Mouse (Mus musculus) CD8-positive naive resting alpha-beta T cell, adult 2 months (primary cell): ENCODE measurements at regions not wholly inside any gene's neighbourhood (a gene's known extent, or its start where the extent isn't known, plus 50 kb on each side); places are given as distances from the start of the nearest gene placed in this dataset.

Source experiments
- DNase-seq, 2 experiments: peaks; one replicate each; pipeline ENCODE4 v3.0.0; 2022; ENCODE audit warnings: low read depth in 2 of 2, low spot score in 2 of 2

DNA sequence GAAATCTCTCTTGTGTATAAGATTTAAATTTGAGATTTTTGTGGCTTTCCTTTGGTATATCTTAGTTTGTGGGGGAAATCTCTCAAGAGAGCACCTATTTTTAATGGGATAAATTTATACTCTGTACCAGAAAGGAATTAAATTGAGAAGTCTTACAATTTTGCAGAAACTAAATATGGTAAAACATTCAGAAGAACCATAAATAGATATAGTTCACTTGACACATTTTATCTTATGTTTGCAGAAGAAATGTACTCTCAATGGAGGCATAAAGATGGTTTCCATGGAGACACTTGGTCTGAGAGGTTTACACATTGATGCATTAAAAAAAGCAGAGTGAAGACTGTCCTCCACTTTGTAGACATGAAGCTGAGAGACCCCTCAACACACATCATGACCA, 86.9 kb downstream of the Ndufa10 start:
- no peak for DNase-seq

GRCm38 (mm10) chr1:92384945-92385344, 88.7 kb downstream of the Ndufa10 start:
- DNase-seq, result no peak

DNA sequence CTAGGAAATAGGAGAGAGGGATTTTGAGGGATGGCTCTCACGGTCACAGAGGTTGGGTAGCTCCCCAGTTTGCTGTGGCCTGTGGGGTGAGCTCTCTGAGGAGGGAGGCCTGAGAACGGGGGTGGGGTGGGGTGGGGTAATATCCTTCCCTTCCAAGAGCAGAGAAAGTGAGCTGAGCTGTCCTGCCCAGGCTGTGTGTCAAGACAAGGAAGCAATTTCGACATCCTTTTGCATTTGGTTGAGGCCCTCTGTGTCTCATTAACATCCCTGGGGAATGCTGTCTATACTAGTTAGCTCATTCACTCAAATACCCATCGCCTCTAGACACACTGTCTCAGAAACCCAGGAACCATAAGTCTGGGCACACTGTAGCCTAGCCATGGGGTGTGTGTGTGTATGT, 89.9 kb downstream of the Ndufa10 start:
- DNase-seq, result no peak

- no peak for DNase-seq
Measured at GRCm38 (mm10) chr1:92379510-92379886, 94.2 kb downstream of the Ndufa10 start.

DNA sequence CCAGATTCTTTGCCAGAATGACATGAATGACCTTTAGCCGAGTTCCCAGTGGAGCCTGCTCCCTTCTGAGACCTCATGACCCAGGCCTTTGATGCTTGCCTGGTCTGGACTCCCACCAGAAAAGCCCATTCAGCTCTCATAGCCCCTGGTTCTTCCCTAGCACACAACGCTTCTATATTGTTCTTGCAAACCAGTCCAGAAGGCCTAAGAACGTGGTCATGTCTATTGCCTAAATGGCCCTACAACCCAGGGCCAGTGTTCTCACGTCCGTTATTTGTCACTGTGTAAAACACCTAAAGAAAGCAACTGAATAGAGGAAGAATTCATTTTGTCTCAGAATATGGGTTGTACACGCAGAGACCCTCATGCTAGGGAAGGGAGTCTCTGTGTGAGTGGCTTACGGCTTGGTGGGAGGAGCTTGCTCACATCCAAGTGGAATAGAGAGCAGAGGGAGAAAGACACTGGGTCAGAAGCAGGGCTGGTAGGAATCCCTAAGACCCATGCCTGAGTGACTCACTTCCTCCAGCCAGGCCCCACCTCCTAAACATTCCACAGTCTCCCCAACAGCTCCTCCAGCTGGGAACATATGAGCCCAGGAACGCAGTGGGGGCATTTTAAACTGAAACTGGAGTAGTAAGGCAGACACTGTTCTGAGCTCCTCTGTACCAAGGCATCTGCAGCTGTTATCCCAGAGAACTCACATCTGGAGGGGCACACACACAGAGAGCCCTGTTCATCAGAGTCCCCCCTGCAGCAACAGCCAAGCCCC, 94.7 kb downstream of the Ndufa10 start:
- DNase-seq, result no peak

DNA sequence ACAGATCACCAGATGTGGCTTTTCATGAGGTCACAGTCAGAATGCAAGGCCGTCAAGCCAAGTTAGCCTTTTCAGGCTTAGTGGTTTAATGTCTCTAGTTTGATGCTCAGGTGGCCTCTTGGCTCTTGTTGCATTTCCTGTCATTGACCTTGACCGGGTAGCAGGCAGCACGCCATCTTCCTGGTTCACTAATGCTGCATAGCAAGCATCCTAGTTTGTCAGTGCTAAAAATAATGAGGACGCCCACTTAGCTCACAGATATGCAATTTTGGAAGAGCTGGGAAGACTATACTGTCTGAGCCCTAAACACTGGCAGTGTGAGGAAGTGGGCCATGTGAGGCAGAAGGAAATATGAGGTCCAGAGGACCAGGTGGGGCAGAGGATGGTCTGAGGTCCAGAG, 97.2 kb downstream of the Ndufa10 start:
- no peak for DNase-seq

DNA sequence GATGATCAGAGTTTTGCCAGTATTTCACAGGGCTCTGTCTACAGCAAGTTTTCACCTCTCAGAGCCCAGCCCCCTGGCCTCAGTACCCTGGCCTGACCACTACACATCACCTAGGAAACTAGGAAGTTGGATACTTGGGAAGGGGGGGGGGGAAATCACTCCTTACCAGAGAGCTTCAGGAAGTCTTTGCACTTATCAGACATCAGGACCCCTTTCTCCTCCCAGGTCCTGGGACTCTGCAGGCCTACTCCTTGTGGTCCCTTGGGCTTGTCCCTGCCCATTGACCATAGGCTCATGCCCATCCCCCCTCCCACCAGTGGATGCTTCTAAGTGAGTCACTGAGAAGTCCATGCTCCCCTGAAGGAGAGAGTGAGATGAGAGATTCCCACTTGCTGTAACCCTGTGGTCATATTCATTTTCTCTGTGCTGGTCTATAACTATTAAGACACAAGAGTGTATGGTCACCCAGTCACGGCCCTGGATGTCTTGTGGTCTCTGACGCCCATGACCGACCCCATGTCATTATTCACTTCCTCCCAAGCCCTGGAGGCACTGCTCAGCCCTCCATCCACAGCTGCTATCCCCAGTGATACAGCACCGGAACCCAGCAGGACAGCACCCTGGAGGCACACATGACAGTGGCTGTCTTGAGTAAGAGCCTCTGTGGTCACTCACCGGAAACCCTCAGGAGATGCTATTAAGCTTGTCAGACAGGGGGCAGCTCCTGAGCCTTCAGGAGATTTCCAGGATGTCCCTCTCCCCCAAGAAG, 101.3 kb downstream of the Ndufa10 start:
- DNase-seq, result no peak

- DNase-seq, result peak in 1 of 2 experiments; percentile 14
Measured at GRCm38 (mm10) chr1:92371357-92371981, 102.2 kb downstream of the Ndufa10 start.

GRCm38 (mm10) chr1:92370842-92371241, 102.8 kb downstream of the Ndufa10 start:
- no peak for DNase-seq

- DNase-seq, result no peak
Measured at GRCm38 (mm10) chr1:92369972-92370371, 103.7 kb downstream of the Ndufa10 start.

GRCm38 (mm10) chr1:92366249-92366648, 107.4 kb downstream of the Ndufa10 start:
- DNase-seq, result no peak

GRCm38 (mm10) chr1:92365366-92366075, 108.1 kb downstream of the Ndufa10 start:
- DNase-seq, result no peak

DNA sequence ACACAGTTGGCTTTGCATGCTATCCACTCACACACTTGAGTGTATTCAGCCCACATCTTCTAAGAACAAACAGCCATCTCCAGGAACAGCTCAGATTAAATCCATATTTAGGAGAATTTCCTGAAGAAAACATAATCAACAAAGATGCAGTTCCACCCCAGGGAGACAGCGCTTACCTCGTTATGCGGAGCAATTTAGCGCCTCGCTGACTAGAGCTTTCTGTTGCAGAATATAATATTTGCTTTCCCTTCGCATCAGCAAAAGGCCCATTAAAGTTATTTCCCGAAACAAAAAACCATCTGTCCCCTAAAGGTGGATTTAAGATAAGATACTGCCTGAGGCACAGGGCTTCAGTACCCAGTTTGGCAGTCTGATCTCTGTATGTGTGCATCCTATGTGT, 112.0 kb downstream of the Ndufa10 start:
- no peak for DNase-seq

DNA sequence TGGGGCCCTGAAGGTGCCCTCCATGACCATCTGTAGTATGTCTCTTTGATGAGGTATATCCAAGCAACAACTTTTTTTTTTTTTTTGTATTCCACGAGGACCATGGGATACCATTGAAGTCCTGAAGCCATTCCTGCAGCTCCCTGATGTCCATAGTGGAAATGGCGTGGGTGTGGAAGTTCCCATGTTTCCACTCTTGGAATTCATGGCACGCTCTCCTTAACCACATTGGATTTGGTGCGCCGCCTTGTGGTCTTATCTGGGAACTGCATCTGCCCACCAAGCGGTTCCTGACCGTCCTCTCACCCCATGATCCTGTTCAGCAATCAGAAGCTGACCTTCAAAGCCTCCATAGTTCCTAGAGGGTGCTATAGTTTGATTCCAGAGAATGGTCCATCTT, 113.4 kb downstream of the Ndufa10 start:
- peak; percentile 42 to 55 for DNase-seq

GRCm38 (mm10) chr1:92359473-92359872, 114.2 kb downstream of the Ndufa10 start:
- DNase-seq, result no peak

DNA sequence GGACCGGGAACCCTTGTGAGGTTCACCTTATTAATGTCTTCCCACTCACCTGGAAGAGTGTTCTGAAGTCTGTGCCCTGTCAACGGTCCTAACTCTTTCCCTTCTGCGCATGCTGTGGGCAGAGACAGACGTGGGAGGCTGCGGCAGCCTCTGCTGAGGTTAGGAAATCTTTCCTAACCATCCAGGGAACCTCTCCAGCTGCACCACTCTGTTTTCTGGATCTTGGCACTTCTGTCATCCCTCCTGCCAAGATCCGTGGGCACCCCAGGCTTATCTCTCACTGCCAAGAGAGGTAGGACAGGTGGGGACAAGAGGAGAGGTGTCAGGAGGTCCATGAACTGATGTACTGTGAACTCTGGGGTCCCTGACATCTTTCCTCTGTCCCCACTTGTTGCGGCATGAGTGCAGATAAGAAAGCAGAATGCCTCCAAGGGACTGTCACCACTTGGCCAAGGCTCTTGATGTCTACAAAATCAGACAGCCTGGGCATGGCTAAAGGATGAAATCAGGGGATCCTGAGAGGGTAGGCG, 114.8 kb downstream of the Ndufa10 start:
- no peak for DNase-seq

GRCm38 (mm10) chr1:92348353-92349005, 125.2 kb downstream of the Ndufa10 start:
- DNase-seq, result no peak

DNA sequence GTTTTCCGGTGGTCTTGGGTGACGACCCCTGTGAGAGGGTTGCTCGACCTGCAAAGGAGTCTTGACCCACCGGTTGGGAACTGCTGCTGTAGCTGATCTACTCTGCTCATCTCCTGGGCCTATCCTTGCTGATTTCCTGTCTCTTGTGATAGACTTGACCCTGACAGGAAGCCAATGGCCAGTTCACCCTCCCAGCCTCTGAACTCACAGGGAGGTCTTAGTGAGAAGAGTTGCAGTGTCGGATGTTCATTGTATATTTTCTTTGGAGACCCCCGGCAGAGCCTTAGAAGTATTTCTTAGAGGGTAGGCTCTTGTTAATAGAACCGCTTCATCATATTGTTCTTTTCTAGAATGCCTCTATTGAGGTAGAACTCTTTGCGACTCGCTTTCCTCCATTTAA, 126.0 kb downstream of the Ndufa10 start:
- DNase-seq, result no peak

GRCm38 (mm10) chr1:92343768-92344167, 129.9 kb downstream of the Ndufa10 start:
- no peak for DNase-seq

DNA sequence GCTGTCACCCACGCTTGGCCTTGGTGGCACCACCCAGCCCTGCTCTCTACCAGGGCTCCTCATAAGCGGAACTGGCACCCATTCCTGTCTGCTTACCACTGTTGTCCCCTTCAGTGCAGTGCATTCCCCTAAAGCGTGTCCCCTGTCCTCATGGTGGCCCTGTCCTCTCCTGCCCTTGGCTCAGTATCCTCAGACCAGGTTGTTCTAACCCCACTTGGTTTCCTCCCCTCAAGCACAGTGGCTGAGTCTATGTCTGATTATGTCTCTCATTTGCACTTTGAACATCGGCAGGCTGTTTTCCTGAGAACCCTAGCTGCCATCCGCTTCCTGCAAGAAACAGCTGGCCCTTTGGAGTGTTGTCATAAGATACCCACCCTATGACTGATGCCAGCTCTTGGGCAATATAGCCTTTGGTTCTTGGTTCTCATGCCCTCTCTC, 130.5 kb downstream of the Ndufa10 start:
- no peak for DNase-seq
